Mouse (Mus musculus): ENCODE data around the gene Amacr. TPM values are rescaled to one million over a fixed set of nuclear protein-coding genes. Genes with fewer than 3 reads are reported as not detected.

Amacr gene
- total and polyA plus RNA-seq, 3 experiments, result 15.7 to 43.0 (median 29.6) TPM

DNA sequence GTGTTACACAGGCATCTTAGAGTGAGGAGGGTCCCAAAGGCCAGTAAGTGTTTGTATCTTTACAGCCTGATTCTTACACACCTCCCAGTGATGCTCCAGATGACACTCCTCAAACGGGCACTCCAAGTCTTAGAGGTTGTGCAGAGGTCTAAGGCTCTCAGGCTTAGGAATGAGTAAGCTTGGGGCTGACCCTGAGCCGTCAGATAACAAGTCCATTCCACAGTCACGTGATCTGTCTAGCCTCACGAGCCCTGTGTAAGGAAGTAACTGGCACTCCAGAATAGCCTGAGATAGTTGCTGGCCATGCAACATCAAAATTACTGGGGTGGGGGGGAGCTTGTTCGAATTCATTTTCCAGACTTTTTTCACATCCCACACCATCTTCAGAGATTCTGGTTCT lies 58.5 kb downstream of the Amacr start:
- DNase-seq (ENCODE audit: extremely low read depth), result no peak
- TF ChIP-seq BHLHE40 (IDR thresholded peaks at IDR 0.05; ENCODE audit: low read depth, low read length) (peak; percentile 44; the same call in 1 of the 2 replicates), JUND (conservative IDR thresholded peaks at IDR 0.05; ENCODE audit: low read depth, low read length) (no peak), USF2 (conservative IDR thresholded peaks at IDR 0.05; ENCODE audit: low read depth, low read length) (0 out of 2 replicates have a peak, but pooled peaks have one; percentile 35), USF1 (IDR thresholded peaks at IDR 0.05; ENCODE audit: low read depth, low read length) (peak; percentile 41; the same call in 1 of the 2 replicates)
- dilution Hi-C loops (cut with MboI; ENCODE audit: extremely low pct_ligation_motif_present, extremely low pct_unique_long_range_greater_than_20kb, low sequenced_read_pairs), result no loop called here

DNA sequence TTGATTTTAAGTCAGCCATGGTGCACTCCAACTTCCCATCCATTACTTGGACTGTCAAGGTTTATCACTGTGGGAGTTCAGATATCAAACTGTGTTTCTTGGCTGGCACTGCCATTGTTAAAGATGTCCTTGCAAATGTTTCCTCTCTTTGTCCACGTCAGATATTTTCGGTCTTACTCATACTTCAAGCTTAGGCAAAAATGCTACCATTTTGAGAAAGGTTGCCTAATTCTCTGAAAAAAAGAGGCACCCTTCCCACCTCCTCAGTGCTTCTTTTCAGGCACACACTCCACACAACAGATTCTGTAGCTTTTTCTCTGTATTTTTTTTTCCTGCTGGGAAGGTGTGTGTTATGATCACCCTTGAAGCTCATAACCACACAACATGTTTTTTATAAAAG lies 59.7 kb downstream of the Amacr start:
- H3K4me2 ChIP-seq (ENCODE audit: insufficient read depth, low read depth, poor library complexity, severe bottlenecking), result no peak overlapping the region
- dilution Hi-C loops (cut with MboI; ENCODE audit: extremely low pct_ligation_motif_present, extremely low pct_unique_long_range_greater_than_20kb, low sequenced_read_pairs), result no loop called here

More for the DNA sequence above, 58.5 kb downstream of the Amacr start:
- Histone ChIP-seq H3K4me2 (ENCODE audit: insufficient read depth, low read depth, poor library complexity, severe bottlenecking) (no peak overlapping the region), H3K36me3 (replicated peaks in 1 of 2; ENCODE audit: control insufficient read depth in 1 of 2, insufficient read depth in 1 of 2, low read length in 1 of 2) (no peaks in the 10 kb centered on the region), H3K27ac (ENCODE audit: insufficient read depth, low read depth) (no peak overlapping the region), H3K9ac (ENCODE audit: insufficient read depth, low read depth) (no peak overlapping the region), H3K4me3 (replicated peaks in 1 of 3; ENCODE audit: low read depth in 2 of 3, low read length in 2 of 3, poor library complexity in 1 of 3) (no peak overlapping the region), H3K79me2 (replicated peaks; ENCODE audit: control insufficient read depth, extremely low read depth, insufficient read depth, poor library complexity, severe bottlenecking) (no peaks in the 10 kb centered on the region), H3K4me1 (ENCODE audit: control insufficient read depth in 1 of 2, insufficient read depth in 2 of 2) (peaks cover 11 to 12% of the 10 kb centered on the region in 2 experiments; a peak in 2 of 4 replicates), H3K9me3 (replicated peaks; ENCODE audit: low read length) (no peaks in the 10 kb centered on the region), H3K27me3 (replicated peaks) (no peaks in the 10 kb centered on the region)
- in situ Hi-C loops (cut with MboI; ENCODE audit: low pct_ligation_motif_present, low pct_unique_long_range_greater_than_20kb, low sequenced_read_pairs), result no loop called here

DNA sequence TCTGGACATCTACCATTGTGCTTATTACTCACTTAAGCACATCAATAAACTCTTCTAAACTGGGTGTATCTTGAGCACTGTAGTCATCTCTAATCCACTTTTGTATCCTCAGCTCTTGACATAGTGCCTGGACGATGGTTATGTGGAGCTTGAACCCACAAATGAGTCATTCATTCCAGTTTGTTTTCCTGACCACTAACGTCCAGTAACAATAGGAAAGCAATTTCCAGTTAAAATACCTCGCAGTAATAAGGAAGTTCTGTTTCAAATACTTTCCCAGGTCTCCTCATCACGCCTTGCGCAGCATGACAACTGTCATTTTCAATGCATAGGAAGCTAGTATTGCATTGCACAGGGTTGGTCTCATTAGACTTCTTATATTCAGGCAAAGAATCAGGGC lies 61.3 kb downstream of the Amacr start:
- Histone ChIP-seq H3K9ac (ENCODE audit: insufficient read depth, low read depth) (no peak overlapping the region), H3K4me3 (replicated peaks in 1 of 3; ENCODE audit: low read depth in 2 of 3, low read length in 2 of 3, poor library complexity in 1 of 3) (no peak overlapping the region), H3K27me3 (replicated peaks) (no peaks in the 10 kb centered on the region), H3K27ac (ENCODE audit: insufficient read depth, low read depth) (no peak overlapping the region), H3K79me2 (replicated peaks; ENCODE audit: control insufficient read depth, extremely low read depth, insufficient read depth, poor library complexity, severe bottlenecking) (no peaks in the 10 kb centered on the region), H3K4me1 (ENCODE audit: control insufficient read depth in 1 of 2, insufficient read depth in 2 of 2) (peaks cover 7 to 12% of the 10 kb centered on the region in 2 experiments; a peak in 2 of 4 replicates), H3K4me2 (ENCODE audit: insufficient read depth, low read depth, poor library complexity, severe bottlenecking) (no peak overlapping the region), H3K9me3 (replicated peaks; ENCODE audit: low read length) (no peaks in the 10 kb centered on the region), H3K36me3 (replicated peaks in 1 of 2; ENCODE audit: control insufficient read depth in 1 of 2, insufficient read depth in 1 of 2, low read length in 1 of 2) (no peaks in the 10 kb centered on the region)
- no peak for TF ChIP-seq TCF12 (IDR thresholded peaks at IDR 0.05; ENCODE audit: low read depth, low read length)
- TF ChIP-seq RAD21 (IDR thresholded peaks at IDR 0.05; ENCODE audit: low read depth, low read length), result no peak
- TF ChIP-seq E2F4 (IDR thresholded peaks at IDR 0.05; ENCODE audit: insufficient replicate concordance, low read depth, low read length), result no peak
- TF ChIP-seq POLR2AphosphoS2 (IDR thresholded peaks at IDR 0.05; ENCODE audit: low read depth, low read length), result no peak
- TF ChIP-seq MXI1 (IDR thresholded peaks at IDR 0.05; ENCODE audit: low read depth, low read length), result no peak
- TF ChIP-seq MYC (IDR thresholded peaks at IDR 0.05; ENCODE audit: low read depth, low read length), result no peak
- no peak for TF ChIP-seq CHD1 (IDR thresholded peaks at IDR 0.05; ENCODE audit: low read depth, low read length)
- TF ChIP-seq BHLHE40 (IDR thresholded peaks at IDR 0.05; ENCODE audit: low read depth, low read length), result no peak
- TF ChIP-seq CHD2 (IDR thresholded peaks at IDR 0.05; ENCODE audit: low read length), result no peak
- TF ChIP-seq JUN (IDR thresholded peaks at IDR 0.05; ENCODE audit: insufficient read depth, low read depth, low read length), result no peak
- TF ChIP-seq JUND (conservative IDR thresholded peaks at IDR 0.05; ENCODE audit: low read depth, low read length), result no peak
- no peak for TF ChIP-seq SIN3A (IDR thresholded peaks at IDR 0.05; ENCODE audit: low read length)
- no peak for TF ChIP-seq PAX5 (IDR thresholded peaks at IDR 0.05; ENCODE audit: low read length)
- dilution Hi-C loops (cut with MboI; ENCODE audit: extremely low pct_ligation_motif_present, extremely low pct_unique_long_range_greater_than_20kb, low sequenced_read_pairs) (no loop called here), in situ Hi-C loops (cut with MboI; ENCODE audit: low pct_ligation_motif_present, low pct_unique_long_range_greater_than_20kb, low sequenced_read_pairs) (no loop called here)
- no peak for DNase-seq (ENCODE audit: extremely low read depth)

More for the DNA sequence above, 59.7 kb downstream of the Amacr start:
- in situ Hi-C loops (cut with MboI; ENCODE audit: low pct_ligation_motif_present, low pct_unique_long_range_greater_than_20kb, low sequenced_read_pairs), result no loop called here
- Histone ChIP-seq H3K4me1 (ENCODE audit: control insufficient read depth in 1 of 2, insufficient read depth in 2 of 2) (peaks cover 11 to 12% of the 10 kb centered on the region in 2 experiments; a peak in 2 of 4 replicates), H3K27me3 (replicated peaks) (no peaks in the 10 kb centered on the region), H3K36me3 (replicated peaks in 1 of 2; ENCODE audit: control insufficient read depth in 1 of 2, insufficient read depth in 1 of 2, low read length in 1 of 2) (no peaks in the 10 kb centered on the region), H3K9me3 (replicated peaks; ENCODE audit: low read length) (no peaks in the 10 kb centered on the region), H3K27ac (ENCODE audit: insufficient read depth, low read depth) (no peak overlapping the region), H3K4me3 (replicated peaks in 1 of 3; ENCODE audit: low read depth in 2 of 3, low read length in 2 of 3, poor library complexity in 1 of 3) (no peak overlapping the region), H3K9ac (ENCODE audit: insufficient read depth, low read depth) (no peak overlapping the region), H3K79me2 (replicated peaks; ENCODE audit: control insufficient read depth, extremely low read depth, insufficient read depth, poor library complexity, severe bottlenecking) (no peaks in the 10 kb centered on the region)
- TF ChIP-seq JUN (IDR thresholded peaks at IDR 0.05; ENCODE audit: insufficient read depth, low read depth, low read length), result peak; percentile 61; the same call in 1 of the 2 replicates
- TF ChIP-seq SMC3 (IDR thresholded peaks at IDR 0.05; ENCODE audit: low read depth, low read length), result no peak
- peak; percentile 64; the same call in 1 of the 2 replicates for TF ChIP-seq EP300 (IDR thresholded peaks at IDR 0.05; ENCODE audit: low read length)
- TF ChIP-seq ETS1 (conservative IDR thresholded peaks at IDR 0.05; ENCODE audit: low read depth, low read length), result 0 out of 2 replicates have a peak, but pooled peaks have one; percentile 42
- TF ChIP-seq RAD21 (IDR thresholded peaks at IDR 0.05; ENCODE audit: low read depth, low read length), result no peak
- peak; percentile 84; the same call in 1 of the 2 replicates for TF ChIP-seq MEF2A (IDR thresholded peaks at IDR 0.05; ENCODE audit: borderline replicate concordance, low read depth, low read length)
- peak; percentile 68 for TF ChIP-seq ZNF384 (IDR thresholded peaks at IDR 0.05; ENCODE audit: low read depth, low read length)
- no peak for TF ChIP-seq UBTF (IDR thresholded peaks at IDR 0.05; ENCODE audit: low read depth, low read length)
- TF ChIP-seq JUND (conservative IDR thresholded peaks at IDR 0.05; ENCODE audit: low read depth, low read length), result peak; percentile 65
- TF ChIP-seq IRF4 (IDR thresholded peaks at IDR 0.05; ENCODE audit: low read depth, low read length), result peak; percentile 88
- no peak for TF ChIP-seq ZMIZ1 (IDR thresholded peaks at IDR 0.05; ENCODE audit: low read depth, low read length)
- DNase-seq (ENCODE audit: extremely low read depth), result peak; percentile 21

Measured in CH12.LX (cell line).